Mouse (Mus musculus) right cerebral cortex, adult 2 months (tissue): ENCODE data around the gene Ntn3.
A peak's percentile ranks its signal among the peaks of the same experiment; 100 is the strongest.

Experiments
- DNase-seq, 2 experiments: peaks; one replicate each; pipeline ENCODE4 v3.0.0; 2021 to 2022; ENCODE audit warnings: low spot score in 2 of 2

Gene Ntn3

DNA sequence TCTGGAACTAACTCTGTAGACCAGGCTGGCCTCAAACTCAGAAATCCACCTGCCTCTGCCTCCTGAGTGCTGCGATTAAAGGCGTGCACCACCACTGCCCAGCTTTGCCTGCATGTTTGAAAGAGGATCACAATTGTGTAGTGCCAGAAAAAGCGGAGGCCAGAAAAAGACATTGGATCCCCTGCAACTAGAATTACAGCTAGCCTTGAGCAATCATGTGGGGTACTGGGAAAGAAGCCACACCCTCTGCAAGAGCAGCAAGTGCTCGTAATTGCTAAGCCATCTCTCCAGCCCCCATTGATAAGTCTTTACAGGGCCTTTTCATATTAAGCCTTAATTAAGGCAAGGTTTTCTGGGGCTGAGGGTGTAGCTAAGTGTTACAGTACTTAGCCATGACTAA lies 17.9 kb downstream of the Ntn3 start:
- no peak for DNase-seq

GRCm38 (mm10) chr17:24190934-24191333 lies 18.4 kb downstream of the Ntn3 start:
- DNase-seq = no peak

DNA sequence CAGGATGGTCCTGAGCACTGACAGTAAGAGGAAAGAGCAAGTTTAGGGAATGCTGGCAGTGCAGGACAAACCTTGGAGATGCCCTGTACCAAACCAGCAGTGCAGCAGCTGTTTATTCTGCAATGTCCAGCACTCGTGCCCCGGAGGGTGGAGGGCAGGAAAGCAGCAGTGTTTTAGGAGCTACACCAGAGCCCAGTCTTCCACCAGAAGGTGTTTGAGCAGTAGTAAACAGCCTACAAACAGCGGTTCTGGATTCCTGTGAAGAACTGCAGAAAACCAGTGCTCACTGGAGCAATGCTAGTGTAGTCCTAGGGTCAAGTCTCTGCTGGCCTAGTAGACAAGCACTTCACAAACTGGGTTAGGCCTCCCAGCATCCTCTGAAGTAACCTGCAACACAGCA lies 35.1 kb downstream of the Ntn3 start:
- no peak for DNase-seq

GRCm38 (mm10) chr17:24173423-24173822 lies 35.9 kb downstream of the Ntn3 start:
- peak; percentile 76 to 77 for DNase-seq

DNA sequence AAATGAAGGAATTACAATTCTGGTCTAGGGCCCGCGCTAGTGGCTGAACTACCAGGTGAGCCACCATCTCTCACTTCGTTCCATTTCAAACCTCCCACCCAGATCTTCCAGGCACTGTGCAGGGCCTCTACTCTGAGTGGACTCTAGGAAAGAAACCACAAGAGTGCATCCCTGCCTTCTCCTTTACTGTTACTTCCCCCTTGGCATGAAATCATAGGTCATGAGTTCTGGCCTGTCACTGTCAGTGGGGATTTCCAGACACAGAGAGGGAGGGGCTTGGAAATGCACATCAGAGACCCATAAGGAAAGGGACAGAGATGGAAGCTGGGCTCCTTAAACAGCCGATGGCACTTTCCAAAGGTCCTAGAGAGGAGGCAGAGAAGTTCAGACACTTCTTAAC lies 37.6 kb downstream of the Ntn3 start:
- no peak for DNase-seq

DNA sequence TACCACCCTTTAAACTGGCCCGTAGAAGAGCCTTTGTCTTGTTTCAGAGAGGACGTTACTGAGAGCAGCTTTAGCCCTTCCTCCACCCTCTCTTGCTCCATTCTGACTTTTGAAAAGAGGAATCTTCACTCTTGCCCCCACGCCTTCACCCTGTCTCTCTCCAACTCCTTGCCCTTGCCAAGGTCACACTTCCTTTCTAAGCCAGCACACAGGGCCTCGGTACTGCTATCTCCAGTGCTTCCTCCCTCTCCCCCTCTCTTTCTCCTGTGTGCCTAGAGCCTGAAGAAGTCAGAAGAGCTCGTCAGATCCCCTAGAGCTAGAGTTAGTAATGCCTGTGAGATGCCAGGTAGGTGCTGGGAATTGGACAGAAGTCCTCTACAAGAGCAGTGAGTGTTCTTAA lies 38.6 kb downstream of the Ntn3 start:
- no peak for DNase-seq

- DNase-seq = no peak
Observed at GRCm38 (mm10) chr17:24170125-24170524, 39.2 kb downstream of the Ntn3 start.

- DNase-seq = peak; percentile 96 to 99
Observed at GRCm38 (mm10) chr17:24169317-24170065, 39.8 kb downstream of the Ntn3 start, which contains the start of gene Atp6v0c. Gene Atp6v0c (minus strand): TSS chr17:24169702.

- DNase-seq = peak; percentile 70 to 80
Observed at GRCm38 (mm10) chr17:24168590-24169277, 40.6 kb downstream of the Ntn3 start.

GRCm38 (mm10) chr17:24167891-24168505 lies 41.3 kb downstream of the Ntn3 start:
- DNase-seq = no peak

- DNase-seq = no peak
Observed at GRCm38 (mm10) chr17:24167120-24167519, 42.2 kb downstream of the Ntn3 start.

GRCm38 (mm10) chr17:24164566-24165259 lies 44.6 kb downstream of the Ntn3 start:
- no peak for DNase-seq

DNA sequence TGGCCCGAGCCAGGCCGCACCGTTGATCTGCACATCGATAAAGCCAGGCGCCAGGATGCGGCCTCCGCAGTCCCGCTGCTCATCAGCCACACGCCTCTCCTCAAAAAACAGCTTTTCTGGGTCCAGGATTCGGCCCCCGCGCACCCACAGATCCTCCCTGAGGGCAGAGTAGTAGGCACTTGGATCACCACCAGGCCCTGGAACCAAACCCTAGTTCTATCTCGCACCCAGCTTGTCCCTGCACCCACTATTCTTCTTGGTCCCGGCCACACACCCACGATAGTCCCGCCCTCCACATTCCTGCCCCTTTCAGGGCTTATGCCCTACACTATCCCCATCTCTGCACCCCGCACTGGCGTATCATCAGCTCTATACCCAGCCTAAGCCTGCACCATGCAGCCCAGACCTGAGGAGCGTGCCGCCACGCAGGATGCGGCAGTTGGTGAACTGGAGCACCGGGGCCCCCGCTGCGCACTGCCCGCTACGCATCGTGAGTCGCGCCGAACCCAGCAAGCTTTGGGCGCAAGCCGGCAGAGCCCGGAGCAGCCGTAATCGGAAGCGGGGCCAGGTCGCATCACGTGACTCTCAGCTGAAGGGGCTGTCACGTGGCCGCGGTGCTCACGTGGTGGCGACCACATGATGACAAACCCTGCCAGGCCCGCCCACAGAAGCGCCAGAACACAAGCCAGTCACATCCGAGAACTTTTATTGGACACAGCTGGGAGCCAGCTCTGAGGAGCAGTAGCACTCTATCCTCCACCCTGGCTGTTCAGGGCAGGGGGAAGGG lies 46.0 kb downstream of the Ntn3 start, which contains the start of gene Amdhd2:
TSS of gene Amdhd2 (minus strand) at position 591 of the 787 bp plus-strand sequence.
- DNase-seq = peak; percentile 98 to 99

DNA sequence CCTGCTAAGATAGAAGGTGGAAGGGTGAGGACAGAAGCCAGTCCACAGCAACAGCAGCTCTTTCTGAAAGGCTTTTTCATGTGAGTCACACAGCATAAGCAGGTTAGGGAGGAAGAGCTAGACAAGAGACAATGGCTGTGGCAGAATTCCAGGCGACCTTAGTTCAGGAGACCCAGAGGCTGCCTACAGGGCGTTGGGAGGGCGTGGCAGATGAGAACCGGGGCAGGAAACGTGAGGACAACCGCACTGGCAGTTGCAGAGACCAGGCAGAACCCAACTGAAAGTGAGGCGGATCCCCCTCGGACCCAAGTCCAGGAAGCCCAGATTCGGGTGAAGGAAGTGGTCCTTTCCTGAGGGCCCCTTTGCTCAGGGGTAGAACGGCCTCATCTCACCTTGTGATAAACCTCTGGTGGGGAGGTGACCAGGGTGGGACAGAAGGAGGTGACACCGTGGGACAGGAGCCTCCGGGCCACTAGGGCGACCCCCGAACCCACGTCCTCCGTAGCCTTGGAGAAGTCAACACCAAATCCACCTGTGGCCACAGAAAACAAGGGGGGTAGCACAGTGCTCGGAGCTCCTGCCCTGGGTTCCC lies 46.7 kb downstream of the Ntn3 start:
- DNase-seq = no peak

- no peak for DNase-seq
Observed at GRCm38 (mm10) chr17:24161466-24161865, 47.9 kb downstream of the Ntn3 start.

DNA sequence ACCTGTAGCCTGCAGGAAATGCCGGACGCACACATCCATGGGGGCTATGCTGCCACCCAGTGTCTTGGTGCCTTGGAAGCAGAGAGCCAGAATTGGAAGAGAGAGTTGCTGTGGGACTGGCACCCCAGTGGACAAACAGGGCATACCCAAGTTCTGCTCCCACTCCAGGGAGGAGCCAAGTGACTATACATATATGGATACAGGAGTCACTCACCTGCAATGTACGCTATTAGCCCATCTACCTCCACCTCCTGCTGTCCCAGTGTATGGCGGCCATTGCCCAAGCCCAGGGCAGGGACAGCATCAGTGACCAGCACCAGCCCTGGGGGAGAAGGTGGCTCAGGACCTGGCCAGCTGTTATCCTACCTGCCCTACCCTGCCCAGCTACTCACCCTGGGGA lies 51.8 kb downstream of the Ntn3 start:
- DNase-seq = no peak

- DNase-seq = no peak
Observed at GRCm38 (mm10) chr17:24157121-24157520, 52.2 kb downstream of the Ntn3 start.

- DNase-seq = no peak
Observed at GRCm38 (mm10) chr17:24156394-24156793, 52.9 kb downstream of the Ntn3 start.

DNA sequence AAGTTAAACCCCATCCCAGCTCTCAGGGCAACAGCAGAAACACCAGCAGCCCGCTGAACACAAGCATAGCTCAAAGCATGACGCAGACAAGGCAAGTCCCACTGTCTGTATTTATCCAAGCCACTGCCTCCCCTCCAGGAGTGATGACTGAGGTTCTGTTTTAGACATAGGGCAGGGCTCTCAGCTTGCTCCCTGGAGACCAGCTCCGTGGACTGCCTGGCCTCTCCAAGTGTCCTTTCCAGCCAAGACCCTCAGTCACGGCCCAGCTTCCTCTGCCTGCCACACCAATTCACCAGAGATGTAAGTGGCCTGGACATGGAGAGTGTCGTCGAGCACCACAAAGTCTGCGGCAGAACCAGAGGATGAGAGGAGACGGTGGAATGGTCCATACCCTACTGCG lies 53.6 kb downstream of the Ntn3 start:
- DNase-seq = no peak

GRCm38 (mm10) chr17:24154463-24154862 lies 54.9 kb downstream of the Ntn3 start:
- no peak for DNase-seq
